Mouse (Mus musculus): ENCODE measurements around the gene Mdm1. TPM values are rescaled to one million over a fixed set of nuclear protein-coding genes. Genes with fewer than 3 reads are reported as not detected.
"Not testable (repeated sequence)": the region's sequence is repeated elsewhere in the genome, so short reads cannot be mapped to it uniquely, and the experiment has no call there.

Gene Mdm1
- polyA plus RNA-seq, 1 experiment from 2014 or later, result 29.8 TPM

- ATAC-seq (replicated peaks; ENCODE audit: low FRiP score), result no peak
- Histone ChIP-seq H3K4me1 (no peaks in the 10 kb centered on the region), H3K27ac (no peak overlapping the region), H3K36me3 (peaks cover 35% of the 10 kb centered on the region), H3K4me3 (replicated peaks) (no peak overlapping the region), H3K27me3 (no peaks in the 10 kb centered on the region), H3K9me3 (replicated peaks) (no peaks in the 10 kb centered on the region), H3K9ac (no peak overlapping the region), H3K4me2 (no peak overlapping the region)
- 58% methylated on average over 12 of the region's 12 CpGs for WGBS
Measured at GRCm38 (mm10) chr10:118169212-118169611, 27.6 kb downstream of the Mdm1 start.

GRCm38 (mm10) chr10:118172416-118172815 is 30.8 kb downstream of the Mdm1 start:
- no peak for ATAC-seq (replicated peaks; ENCODE audit: low FRiP score)
- 0 out of 2 replicates have a peak, but pooled peaks cover 6% of the 10 kb centered on the region for H3K36me3 ChIP-seq
- no peak overlapping the region for H3K27ac ChIP-seq
- 53% methylated on average over 8 of the region's 8 CpGs for WGBS
- no peak overlapping the region for H3K4me3 ChIP-seq (replicated peaks)
- H3K27me3 ChIP-seq, result no peaks in the 10 kb centered on the region
- no peak overlapping the region for H3K4me2 ChIP-seq
- H3K9me3 ChIP-seq (replicated peaks), result no peaks in the 10 kb centered on the region
- H3K4me1 ChIP-seq, result no peaks in the 10 kb centered on the region
- no peak overlapping the region for H3K9ac ChIP-seq

- Histone ChIP-seq H3K9ac (no peak overlapping the region), H3K27me3 (no peaks in the 10 kb centered on the region), H3K9me3 (replicated peaks) (no peaks in the 10 kb centered on the region), H3K36me3 (0 out of 2 replicates have a peak, but pooled peaks cover 5% of the 10 kb centered on the region), H3K4me1 (no peaks in the 10 kb centered on the region), H3K4me2 (no peak overlapping the region), H3K27ac (no peak overlapping the region), H3K4me3 (replicated peaks) (no peak overlapping the region)
- ATAC-seq (replicated peaks; ENCODE audit: low FRiP score), result no peak
- WGBS, result 85% methylated on average over 3 of the region's 3 CpGs
Measured at GRCm38 (mm10) chr10:118172876-118173275, 31.3 kb downstream of the Mdm1 start.

GRCm38 (mm10) chr10:118175542-118175941 is 33.9 kb downstream of the Mdm1 start:
- not testable (repeated sequence) for H3K36me3 ChIP-seq; ATAC-seq (replicated peaks; ENCODE audit: low FRiP score); H3K4me2 ChIP-seq; H3K4me1 ChIP-seq; H3K4me3 ChIP-seq (replicated peaks); H3K27ac ChIP-seq; H3K27me3 ChIP-seq; H3K9ac ChIP-seq; H3K9me3 ChIP-seq (replicated peaks)
- WGBS, result 83% methylated on average over 4 of the region's 4 CpGs

GRCm38 (mm10) chr10:118178735-118179151 is 37.1 kb downstream of the Mdm1 start:
- no peak overlapping the region for H3K27ac ChIP-seq

GRCm38 (mm10) chr10:118179265-118179664 is 37.7 kb downstream of the Mdm1 start:
- 88% methylated on average over 11 of the region's 11 CpGs for WGBS
- no peak overlapping the region for H3K27ac ChIP-seq
- H3K27me3 ChIP-seq, result no peaks in the 10 kb centered on the region
- H3K9me3 ChIP-seq (replicated peaks), result no peaks in the 10 kb centered on the region
- H3K36me3 ChIP-seq, result no peaks in the 10 kb centered on the region
- H3K4me3 ChIP-seq (replicated peaks), result no peak overlapping the region
- no peak overlapping the region for H3K4me2 ChIP-seq
- H3K9ac ChIP-seq, result no peak overlapping the region
- no peak for ATAC-seq (replicated peaks; ENCODE audit: low FRiP score)
- no peaks in the 10 kb centered on the region for H3K4me1 ChIP-seq

More at GRCm38 (mm10) chr10:118178735-118179151, 37.1 kb downstream of the Mdm1 start:
- 79% methylated on average over 10 of the region's 10 CpGs for WGBS
- ATAC-seq (replicated peaks; ENCODE audit: low FRiP score), result no peak
- H3K27me3 ChIP-seq, result no peaks in the 10 kb centered on the region
- H3K4me1 ChIP-seq, result no peaks in the 10 kb centered on the region
- H3K36me3 ChIP-seq, result no peaks in the 10 kb centered on the region
- no peak overlapping the region for H3K9ac ChIP-seq
- no peak overlapping the region for H3K4me3 ChIP-seq (replicated peaks)
- H3K9me3 ChIP-seq (replicated peaks), result no peaks in the 10 kb centered on the region
- no peak overlapping the region for H3K4me2 ChIP-seq

GRCm38 (mm10) chr10:118195150-118195549 is 53.5 kb downstream of the Mdm1 start:
- H3K27me3 ChIP-seq; ATAC-seq (replicated peaks; ENCODE audit: low FRiP score); H3K9ac ChIP-seq; H3K4me3 ChIP-seq (replicated peaks); H3K4me2 ChIP-seq; H3K27ac ChIP-seq; H3K9me3 ChIP-seq (replicated peaks); H3K36me3 ChIP-seq; H3K4me1 ChIP-seq: not testable (repeated sequence)
- 34% methylated on average over 3 of the region's 3 CpGs for WGBS

GRCm38 (mm10) chr10:118204642-118205041 is 63.0 kb downstream of the Mdm1 start, which contains the start of gene Il22:
Gene Il22 (plus strand): TSS chr10:118204942.
- ATAC-seq (replicated peaks; ENCODE audit: low FRiP score), result no peak
- H3K27me3 ChIP-seq, result no peaks in the 10 kb centered on the region
- no peak within 1 kb of the TSS for H3K4me3 ChIP-seq (replicated peaks)
- no peak within 1 kb of the TSS for H3K4me2 ChIP-seq
- H3K36me3 ChIP-seq, result no peaks in the 10 kb centered on the region
- H3K9ac ChIP-seq, result no peak within 1 kb of the TSS
- no peaks in the 10 kb centered on the region for H3K9me3 ChIP-seq (replicated peaks)
- H3K4me1 ChIP-seq, result no peaks in the 10 kb centered on the region
- WGBS, result 92% methylated on average over 4 of the region's 4 CpGs
- no peak within 1 kb of the TSS for H3K27ac ChIP-seq

GRCm38 (mm10) chr10:118215719-118216393 is 74.2 kb downstream of the Mdm1 start:
- not testable (repeated sequence) for H3K9ac ChIP-seq; H3K4me1 ChIP-seq; H3K27ac ChIP-seq; H3K36me3 ChIP-seq; H3K4me3 ChIP-seq (replicated peaks); H3K9me3 ChIP-seq (replicated peaks); H3K27me3 ChIP-seq; ATAC-seq (replicated peaks; ENCODE audit: low FRiP score); H3K4me2 ChIP-seq
- 80% methylated on average over 4 of the region's 4 CpGs for WGBS

Other genes starting within 250 kb of the Mdm1 start
- not detected in 2 replicates for gene Il22, start 63.1 kb downstream of the Mdm1 start, polyA plus RNA-seq (2015; fragmentation: Nextera tagmentation; extraction: Ambion mirVana)
- gene Gm32717, start 99.0 kb downstream of the Mdm1 start, polyA plus RNA-seq (2015; fragmentation: Nextera tagmentation; extraction: Ambion mirVana), result not detected in 2 replicates
- not detected in 2 replicates for gene Gm32802, start 116.9 kb downstream of the Mdm1 start, polyA plus RNA-seq (2015; fragmentation: Nextera tagmentation; extraction: Ambion mirVana)
- not detected in 2 replicates for gene Iltifb, start 153.2 kb downstream of the Mdm1 start, polyA plus RNA-seq (2015; fragmentation: Nextera tagmentation; extraction: Ambion mirVana)
- not detected in 2 replicates for gene Gm9040, start 185.2 kb downstream of the Mdm1 start, polyA plus RNA-seq (2015; fragmentation: Nextera tagmentation; extraction: Ambion mirVana)
- not detected in 2 replicates for gene Gm9044, start 190.6 kb downstream of the Mdm1 start, polyA plus RNA-seq (2015; fragmentation: Nextera tagmentation; extraction: Ambion mirVana)
- gene Gm9045, start 196.0 kb downstream of the Mdm1 start, polyA plus RNA-seq (2015; fragmentation: Nextera tagmentation; extraction: Ambion mirVana), result 0.08 and 0.10 TPM in 2 replicates
- gene Gm9046, start 201.4 kb downstream of the Mdm1 start, polyA plus RNA-seq (2015; fragmentation: Nextera tagmentation; extraction: Ambion mirVana), result not detected in 2 replicates
- gene Gm9048, start 206.9 kb downstream of the Mdm1 start, polyA plus RNA-seq (2015; fragmentation: Nextera tagmentation; extraction: Ambion mirVana), result not detected in 2 replicates
- 0.08 and 0.10 TPM in 2 replicates for gene Gm9049, start 212.3 kb downstream of the Mdm1 start, polyA plus RNA-seq (2015; fragmentation: Nextera tagmentation; extraction: Ambion mirVana)

All from kidney, embryonic 15.5 days (tissue).